Mouse (Mus musculus) heart, embryonic 16.5 days (tissue): ENCODE data around the gene Gnl3l. TPM values are rescaled to one million over a fixed set of nuclear protein-coding genes. Genes with fewer than 3 reads are reported as not detected.

Experiments
- polyA plus RNA-seq: library from polyadenylated mRNA; unstranded; fragments of >200 nt; fragmentation: Nextera tagmentation; extraction: Ambion mirVana; gene quantifications from 2 replicates; pipeline ENCODE4 v1.2.1, GENCODE M21; 2015

Gene Gnl3l
- polyA plus RNA-seq, 1 experiment from 2014 or later = 21.4 TPM

Other genes starting within 250 kb of the Gnl3l start
- 507 and 525 TPM in 2 replicates for gene Maged2, start 203.0 kb downstream of the Gnl3l start, polyA plus RNA-seq
- gene Fgd1, start 28.8 kb upstream of the Gnl3l start, polyA plus RNA-seq = 5.6 and 8.3 TPM in 2 replicates
- 16.4 and 17.5 TPM in 2 replicates for gene Tsr2, start 79.2 kb upstream of the Gnl3l start, polyA plus RNA-seq
- 0.46 and 0.47 TPM in 2 replicates for gene Wnk3, start 180.8 kb upstream of the Gnl3l start, polyA plus RNA-seq